Mouse (Mus musculus) kidney, postnatal 25 days (tissue): ENCODE measurements at regions not wholly inside any gene's neighbourhood (a gene's known extent, or its start where the extent isn't known, plus 50 kb on each side); places are given as distances from the start of the nearest gene placed in this dataset.

ENCODE experiments used
- DNase-seq, 2 experiments: peaks; one replicate each; pipeline ENCODE4 v3.0.0; 2021; ENCODE audit warnings: mixed read lengths in 2 of 2

GRCm38 (mm10) chr3:38207867-38208266, 276.8 kb downstream of the Ankrd50 start:
- no peak for DNase-seq

GRCm38 (mm10) chr3:38201861-38202656, 282.6 kb downstream of the Ankrd50 start:
- peak; percentile 84 to 90 for DNase-seq

GRCm38 (mm10) chr3:38194001-38194400, 290.6 kb downstream of the Ankrd50 start:
- DNase-seq = no peak

GRCm38 (mm10) chr3:38187406-38187896, 297.2 kb downstream of the Ankrd50 start:
- no peak for DNase-seq

GRCm38 (mm10) chr3:38186503-38186902, 298.1 kb downstream of the Ankrd50 start:
- no peak for DNase-seq

GRCm38 (mm10) chr3:38178295-38178694, 306.3 kb downstream of the Ankrd50 start:
- DNase-seq = no peak

- no peak for DNase-seq
These were observed 308.7 kb downstream of the Ankrd50 start for GRCm38 (mm10) chr3:38175946-38176345.

GRCm38 (mm10) chr3:38174735-38175280, 309.8 kb downstream of the Ankrd50 start:
- DNase-seq = peak; percentile 57 to 70

GRCm38 (mm10) chr3:38152408-38152807, 332.2 kb downstream of the Ankrd50 start:
- DNase-seq = no peak

- no peak for DNase-seq
These were observed 332.8 kb downstream of the Ankrd50 start for GRCm38 (mm10) chr3:38151821-38152220.

GRCm38 (mm10) chr3:38146663-38147062, 338.0 kb downstream of the Ankrd50 start:
- no peak for DNase-seq

- peak in 1 of 2 experiments; percentile 32 for DNase-seq
These were observed 339.2 kb downstream of the Ankrd50 start for GRCm38 (mm10) chr3:38145444-38145843.

GRCm38 (mm10) chr3:38144650-38145049, 340.0 kb downstream of the Ankrd50 start:
- DNase-seq = peak in 1 of 2 experiments; percentile 42

- peak; percentile 84 to 88 for DNase-seq
These were observed 341.3 kb downstream of the Ankrd50 start for GRCm38 (mm10) chr3:38143147-38143883.

- no peak for DNase-seq
These were observed 345.3 kb downstream of the Ankrd50 start for GRCm38 (mm10) chr3:38139387-38139786.

- DNase-seq = no peak
These were observed 346.6 kb downstream of the Ankrd50 start for GRCm38 (mm10) chr3:38138014-38138413.

- DNase-seq = peak; percentile 32 to 41
These were observed 348.8 kb downstream of the Ankrd50 start for GRCm38 (mm10) chr3:38135808-38136214.

- DNase-seq = peak in 1 of 2 experiments; percentile 41
These were observed 350.2 kb downstream of the Ankrd50 start for GRCm38 (mm10) chr3:38134425-38134824.

GRCm38 (mm10) chr3:38131887-38132220, 352.8 kb downstream of the Ankrd50 start:
- DNase-seq = no peak

- peak; percentile 35 to 63 for DNase-seq
These were observed 353.3 kb downstream of the Ankrd50 start for GRCm38 (mm10) chr3:38131176-38131886.

GRCm38 (mm10) chr3:38130088-38130487, 354.6 kb downstream of the Ankrd50 start:
- peak; percentile 37 to 55 for DNase-seq

- DNase-seq = no peak
These were observed 355.5 kb downstream of the Ankrd50 start for GRCm38 (mm10) chr3:38129167-38129500.
